Mouse (Mus musculus): Measurements from ENCODE around the gene Tapt1. TPM values are rescaled to one million over a fixed set of nuclear protein-coding genes. Genes with fewer than 3 reads are reported as not detected.
"Not testable (repeated sequence)": the region's sequence is repeated elsewhere in the genome, so short reads cannot be mapped to it uniquely, and the experiment has no call there.

Tapt1 gene
- polyA plus RNA-seq, 1 experiment: 18.2 TPM

- Histone ChIP-seq H3K4me3 (no peak overlapping the region), H3K27me3 (ENCODE audit: control insufficient read depth, insufficient read depth, insufficient read length) (no peaks in the 10 kb centered on the region), H3K79me2 (ENCODE audit: control insufficient read depth, insufficient read depth) (no peaks in the 10 kb centered on the region), H3K36me3 (ENCODE audit: control insufficient read depth, insufficient read depth) (no peaks in the 10 kb centered on the region), H3K4me2 (ENCODE audit: low read depth) (no peak overlapping the region), H3ac (ENCODE audit: control insufficient read depth, insufficient read length) (no peak overlapping the region)
- TF ChIP-seq POLR2AphosphoS2 (IDR thresholded peaks at IDR 0.05; ENCODE audit: insufficient read length, low read depth) (no peak), MAX (IDR thresholded peaks at IDR 0.05; ENCODE audit: low read depth) (no peak), POLR2A (IDR thresholded peaks at IDR 0.05; ENCODE audit: insufficient read length, low read depth) (no peak), REST (IDR thresholded peaks at IDR 0.05; ENCODE audit: insufficient read depth, insufficient read length) (no peak), SRF (IDR thresholded peaks at IDR 0.05; ENCODE audit: control insufficient read depth, insufficient read length, low read depth) (no peak), TCF3 (IDR thresholded peaks at IDR 0.05; ENCODE audit: insufficient read length, low read depth) (no peak), TCF12 (IDR thresholded peaks at IDR 0.05; ENCODE audit: insufficient read depth, poor library complexity, severe bottlenecking) (no peak), E2F4 (IDR thresholded peaks at IDR 0.05; ENCODE audit: insufficient read depth) (no peak), MYOG (IDR thresholded peaks at IDR 0.05; ENCODE audit: control insufficient read depth in 1 of 3, insufficient read depth in 1 of 3, insufficient read length in 2 of 3, low read depth in 2 of 3) (no peak), CEBPB (IDR thresholded peaks at IDR 0.05; ENCODE audit: insufficient read depth, poor library complexity, severe bottlenecking) (no peak), USF1 (IDR thresholded peaks at IDR 0.05; ENCODE audit: low read depth) (no peak), MYOD1 (IDR thresholded peaks at IDR 0.05; ENCODE audit: control insufficient read depth in 1 of 3, insufficient read length in 2 of 3, low read depth in 2 of 3) (no peak)
Measured at GRCm38 (mm10) chr5:44146437-44147332, 79.7 kb downstream of the Tapt1 start.

- Histone ChIP-seq H3K79me2 (ENCODE audit: control insufficient read depth, insufficient read depth) (no peaks in the 10 kb centered on the region), H3K36me3 (ENCODE audit: control insufficient read depth, insufficient read depth) (no peaks in the 10 kb centered on the region)
Measured at GRCm38 (mm10) chr5:44143467-44144235, 82.8 kb downstream of the Tapt1 start.

GRCm38 (mm10) chr5:44127487-44127886 is 98.9 kb downstream of the Tapt1 start:
- no peaks in the 10 kb centered on the region for H3K36me3 ChIP-seq (ENCODE audit: control insufficient read depth, insufficient read depth)
- H3K4me3 ChIP-seq: no peak overlapping the region
- H3ac ChIP-seq (ENCODE audit: control insufficient read depth, insufficient read length): no peak overlapping the region
- H3K79me2 ChIP-seq (ENCODE audit: control insufficient read depth, insufficient read depth): no peaks in the 10 kb centered on the region
- no peaks in the 10 kb centered on the region for H3K27me3 ChIP-seq (ENCODE audit: control insufficient read depth, insufficient read depth, insufficient read length)
- no peak overlapping the region for H3K4me2 ChIP-seq (ENCODE audit: low read depth)
- no peak for TF ChIP-seq E2F4 (IDR thresholded peaks at IDR 0.05; ENCODE audit: insufficient read depth)
- TF ChIP-seq MAX (IDR thresholded peaks at IDR 0.05; ENCODE audit: low read depth): no peak
- TF ChIP-seq TCF12 (IDR thresholded peaks at IDR 0.05; ENCODE audit: insufficient read depth, poor library complexity, severe bottlenecking): no peak
- no peak for TF ChIP-seq REST (IDR thresholded peaks at IDR 0.05; ENCODE audit: insufficient read depth, insufficient read length)
- no peak for TF ChIP-seq SRF (IDR thresholded peaks at IDR 0.05; ENCODE audit: control insufficient read depth, insufficient read length, low read depth)
- no peak for TF ChIP-seq TCF3 (IDR thresholded peaks at IDR 0.05; ENCODE audit: insufficient read length, low read depth)

More at GRCm38 (mm10) chr5:44143467-44144235, 82.8 kb downstream of the Tapt1 start:
- Histone ChIP-seq H3K27me3 (ENCODE audit: control insufficient read depth, insufficient read depth, insufficient read length) (no peaks in the 10 kb centered on the region), H3ac (ENCODE audit: control insufficient read depth, insufficient read length) (no peak overlapping the region), H3K4me3 (no peak overlapping the region), H3K4me2 (ENCODE audit: low read depth) (no peak overlapping the region)
- TF ChIP-seq POLR2A (IDR thresholded peaks at IDR 0.05; ENCODE audit: insufficient read length, low read depth) (no peak), E2F4 (IDR thresholded peaks at IDR 0.05; ENCODE audit: insufficient read depth) (no peak), MYOG (IDR thresholded peaks at IDR 0.05; ENCODE audit: control insufficient read depth in 1 of 3, insufficient read depth in 1 of 3, insufficient read length in 2 of 3, low read depth in 2 of 3) (no peak), USF1 (IDR thresholded peaks at IDR 0.05; ENCODE audit: low read depth) (no peak), MAX (IDR thresholded peaks at IDR 0.05; ENCODE audit: low read depth) (no peak), SRF (IDR thresholded peaks at IDR 0.05; ENCODE audit: control insufficient read depth, insufficient read length, low read depth) (no peak), TCF3 (IDR thresholded peaks at IDR 0.05; ENCODE audit: insufficient read length, low read depth) (no peak), POLR2AphosphoS2 (IDR thresholded peaks at IDR 0.05; ENCODE audit: insufficient read length, low read depth) (no peak), MYOD1 (IDR thresholded peaks at IDR 0.05; ENCODE audit: control insufficient read depth in 1 of 3, insufficient read length in 2 of 3, low read depth in 2 of 3) (no peak), TCF12 (IDR thresholded peaks at IDR 0.05; ENCODE audit: insufficient read depth, poor library complexity, severe bottlenecking) (no peak), CEBPB (IDR thresholded peaks at IDR 0.05; ENCODE audit: insufficient read depth, poor library complexity, severe bottlenecking) (no peak), REST (IDR thresholded peaks at IDR 0.05; ENCODE audit: insufficient read depth, insufficient read length) (no peak)

- H3K4me3 ChIP-seq; H3K36me3 ChIP-seq (ENCODE audit: control insufficient read depth, insufficient read depth); H3K27me3 ChIP-seq (ENCODE audit: control insufficient read depth, insufficient read depth, insufficient read length); H3ac ChIP-seq (ENCODE audit: control insufficient read depth, insufficient read length); H3K79me2 ChIP-seq (ENCODE audit: control insufficient read depth, insufficient read depth); H3K4me2 ChIP-seq (ENCODE audit: low read depth): not testable (repeated sequence)
Measured at GRCm38 (mm10) chr5:44126574-44126973, 99.9 kb downstream of the Tapt1 start.

Other genes with a start within 250 kb of the Tapt1 start
- 4.5 TPM for gene Fgfbp1, start 244.8 kb downstream of the Tapt1 start, polyA plus RNA-seq (2012; fragmentation: generic; extraction: Trizol)
- gene Prom1, start 124.6 kb downstream of the Tapt1 start, polyA plus RNA-seq (2012; fragmentation: generic; extraction: Trizol): not detected

Measured in myocyte (in vitro differentiated cells).